Mouse (Mus musculus): ENCODE data around the gene Supt3. TPM values are rescaled to one million over a fixed set of nuclear protein-coding genes. Genes with fewer than 3 reads are reported as not detected.

The Supt3 gene
- polyA plus RNA-seq, 1 experiment from 2014 or later = 21.4 TPM

DNA sequence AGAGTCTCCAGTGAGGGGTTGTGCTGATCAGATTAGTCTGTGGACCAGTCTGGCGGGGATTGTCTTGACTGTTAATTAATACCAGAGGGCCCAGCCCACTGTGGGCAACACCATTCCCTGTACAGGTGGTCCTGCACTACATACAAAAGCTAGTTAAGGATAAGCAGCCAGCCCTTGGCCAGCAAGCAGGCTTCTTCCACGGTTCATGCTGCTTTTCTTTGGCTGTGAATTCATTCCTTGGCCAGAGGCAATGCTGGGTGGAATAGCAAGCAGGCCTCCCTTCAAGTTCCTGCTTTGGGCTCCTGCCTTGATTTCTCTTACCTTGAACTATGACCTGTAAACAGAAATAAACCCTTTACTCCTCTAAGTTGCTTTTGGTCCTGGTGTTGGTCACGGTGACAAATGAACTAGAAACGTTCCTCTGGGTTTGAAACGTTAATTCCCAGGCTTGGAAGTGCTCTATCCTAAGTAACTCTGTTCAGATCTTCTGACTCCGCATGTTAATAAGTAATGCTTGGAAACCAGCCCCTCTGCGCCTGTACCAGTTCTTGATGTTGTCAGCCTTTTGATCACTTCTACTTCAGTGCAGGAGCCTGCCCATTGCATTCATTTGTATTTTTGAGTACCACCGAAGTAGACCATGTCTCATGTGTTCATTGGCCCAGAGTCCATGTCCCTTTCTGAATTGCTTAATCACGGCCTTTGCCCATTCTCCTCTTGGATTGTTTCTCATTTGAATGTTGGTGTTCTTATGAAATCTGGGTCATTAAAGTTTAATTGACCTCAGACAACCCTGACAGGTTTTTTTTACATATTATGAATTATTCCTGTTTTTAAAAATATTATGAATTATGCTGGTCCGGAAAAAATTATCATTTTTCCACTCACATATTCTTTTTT is 356.8 kb downstream of the Supt3 start:
- Histone ChIP-seq H3K36me3 (replicated peaks) (no peaks in the 10 kb centered on the region), H3K4me1 (no peaks in the 10 kb centered on the region), H3K9me3 (no peaks in the 10 kb centered on the region; the same call in 1 of the 2 replicates), H3K27me3 (ENCODE audit: poor library complexity, severe bottlenecking) (no peaks in the 10 kb centered on the region), H3K4me3 (no peak overlapping the region), H3K27ac (no peak overlapping the region)
- no peak for DNase-seq (ENCODE audit: extremely low spot score, low spot score)
- 90% methylated on average over 10 of the region's 10 CpGs for WGBS

DNA sequence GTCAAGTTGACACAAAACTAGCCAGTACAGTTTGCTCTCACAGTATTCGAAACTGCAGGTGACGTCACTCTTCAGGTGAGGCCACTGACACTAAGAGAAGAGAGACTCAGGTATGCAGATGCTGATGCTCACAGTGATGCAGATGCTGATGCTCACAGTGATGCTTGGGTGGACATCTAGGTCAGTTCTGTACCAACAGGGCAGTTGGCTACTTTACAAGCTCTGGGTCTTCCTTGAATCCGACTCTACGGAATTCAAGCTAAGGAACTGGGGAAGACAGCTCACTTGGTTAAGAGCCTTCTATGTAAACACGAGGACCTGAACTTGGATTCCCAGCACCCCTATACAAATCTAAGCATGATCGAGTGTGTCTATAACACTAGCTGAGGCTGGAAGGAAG is 359.5 kb downstream of the Supt3 start:
- DNase-seq (ENCODE audit: extremely low spot score, low spot score) = no peak
- WGBS = 92% methylated on average over 6 of the region's 6 CpGs
- no peaks in the 10 kb centered on the region for H3K36me3 ChIP-seq (replicated peaks)
- no peaks in the 10 kb centered on the region for H3K27me3 ChIP-seq (ENCODE audit: poor library complexity, severe bottlenecking)
- no peaks in the 10 kb centered on the region for H3K4me1 ChIP-seq
- H3K9me3 ChIP-seq = no peaks in the 10 kb centered on the region; the same call in 1 of the 2 replicates
- no peak overlapping the region for H3K27ac ChIP-seq
- no peak overlapping the region for H3K4me3 ChIP-seq

DNA sequence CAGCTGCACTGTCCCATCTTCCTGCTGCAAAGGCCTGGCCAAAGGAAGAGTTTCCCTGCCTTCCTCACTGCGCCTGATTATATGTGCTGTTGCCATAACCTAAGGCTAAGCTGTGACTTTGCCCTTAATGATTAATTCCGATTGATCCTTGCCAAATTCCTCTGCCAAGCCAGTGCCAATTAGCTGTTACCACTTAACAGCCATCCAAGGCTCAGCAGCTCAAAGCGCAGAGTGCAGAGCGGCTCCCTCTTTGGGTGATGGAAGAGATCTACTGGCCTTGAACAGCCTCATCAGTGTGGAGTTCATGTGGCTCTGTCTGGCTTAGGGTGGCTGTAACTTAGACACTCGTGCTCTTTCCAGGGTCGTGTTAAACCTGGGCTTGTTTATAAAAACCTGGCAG is 366.1 kb downstream of the Supt3 start:
- no peak for DNase-seq (ENCODE audit: extremely low spot score, low spot score)
- Histone ChIP-seq H3K27ac (no peak overlapping the region), H3K36me3 (replicated peaks) (no peaks in the 10 kb centered on the region), H3K4me1 (no peaks in the 10 kb centered on the region), H3K9me3 (peaks cover 2% of the 10 kb centered on the region; the same call in 1 of the 2 replicates), H3K27me3 (ENCODE audit: poor library complexity, severe bottlenecking) (no peaks in the 10 kb centered on the region), H3K4me3 (no peak overlapping the region)
- 89% methylated on average over 6 of the region's 6 CpGs for WGBS

DNA sequence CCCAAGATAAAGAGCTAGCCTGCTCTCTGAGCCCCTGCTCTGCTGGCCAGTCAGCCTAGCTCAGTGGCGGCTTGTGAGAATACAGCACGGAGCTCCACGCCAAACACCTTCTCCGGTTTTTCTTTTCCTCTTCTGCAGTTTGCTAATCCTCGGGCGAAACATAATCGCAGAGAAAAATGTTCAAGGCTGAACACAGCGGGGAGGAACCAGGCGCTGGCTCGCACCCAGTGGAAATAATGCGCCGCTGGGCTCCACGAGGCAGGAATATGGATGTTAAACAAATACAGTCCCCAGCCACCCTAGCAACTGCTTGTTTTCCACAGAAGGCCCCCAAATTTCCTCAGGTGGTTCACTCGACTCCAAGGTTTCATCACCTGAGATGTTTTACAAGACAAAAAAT is 367.7 kb downstream of the Supt3 start:
- H3K9me3 ChIP-seq = peaks cover 2% of the 10 kb centered on the region; the same call in 1 of the 2 replicates
- DNase-seq (ENCODE audit: extremely low spot score, low spot score) = no peak
- H3K27me3 ChIP-seq (ENCODE audit: poor library complexity, severe bottlenecking) = no peaks in the 10 kb centered on the region
- 94% methylated on average over 14 of the region's 14 CpGs for WGBS
- H3K4me1 ChIP-seq = no peaks in the 10 kb centered on the region
- no peak overlapping the region for H3K4me3 ChIP-seq
- no peak overlapping the region for H3K27ac ChIP-seq
- H3K36me3 ChIP-seq (replicated peaks) = no peaks in the 10 kb centered on the region

DNA sequence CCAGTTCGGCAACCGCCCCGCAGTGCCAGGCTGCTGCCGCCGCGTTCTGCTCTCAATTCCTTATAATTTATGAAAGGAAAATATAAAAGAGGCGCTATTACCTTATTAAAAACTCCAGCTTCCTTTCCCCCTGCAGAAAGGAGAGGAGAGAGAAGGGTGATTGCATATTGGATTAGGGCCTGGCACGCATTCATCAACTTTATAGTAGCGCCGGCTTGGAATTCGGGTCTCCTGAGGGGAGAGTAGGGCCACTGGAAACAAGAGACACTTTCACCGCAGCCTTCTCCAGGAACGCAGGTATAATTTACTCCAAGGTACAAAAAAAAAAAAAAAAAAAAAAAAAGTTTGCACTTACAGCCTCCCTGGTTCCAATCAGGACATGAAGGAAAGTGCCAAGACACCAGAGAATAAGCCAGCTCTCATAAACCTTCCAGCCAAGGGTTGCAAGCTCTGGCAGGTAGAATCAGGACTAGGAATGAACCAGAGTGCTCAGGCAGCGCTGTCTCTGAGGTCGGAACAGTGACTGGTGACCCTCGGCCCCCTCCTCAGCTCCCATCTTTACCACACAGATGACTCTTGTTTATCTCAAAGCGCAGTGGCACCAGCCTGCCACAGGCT is 374.5 kb downstream of the Supt3 start:
- no peak for DNase-seq (ENCODE audit: extremely low spot score, low spot score)
- peaks cover 22% of the 10 kb centered on the region for H3K27me3 ChIP-seq (ENCODE audit: poor library complexity, severe bottlenecking)
- no peak overlapping the region for H3K27ac ChIP-seq
- no peak overlapping the region for H3K4me3 ChIP-seq
- H3K4me1 ChIP-seq = peaks cover 26% of the 10 kb centered on the region
- 87% methylated on average over 17 of the region's 17 CpGs for WGBS
- H3K9me3 ChIP-seq = peaks cover 2% of the 10 kb centered on the region
- no peaks in the 10 kb centered on the region for H3K36me3 ChIP-seq (replicated peaks)

DNA sequence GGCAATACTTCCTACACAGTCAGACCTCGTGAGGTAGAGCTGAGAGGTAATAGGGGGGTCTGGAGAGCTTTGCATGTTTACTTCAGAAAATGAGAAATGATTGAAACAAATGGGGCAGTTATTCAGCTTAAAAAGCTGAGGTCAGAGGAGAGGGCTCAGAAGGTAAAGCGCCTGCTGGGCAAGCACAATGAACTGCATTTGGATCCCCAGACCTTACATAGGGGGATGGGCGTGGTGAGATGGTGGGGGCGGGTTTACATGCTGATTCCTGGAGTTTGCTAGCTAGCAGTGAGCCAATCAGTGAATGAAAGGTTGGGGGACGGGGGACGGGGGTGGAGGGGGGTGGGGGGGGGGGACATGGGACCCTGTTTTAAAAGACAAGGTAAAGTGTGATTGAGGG is 376.8 kb downstream of the Supt3 start:
- no peak overlapping the region; the same call in 1 of the 2 replicates for H3K4me3 ChIP-seq
- peaks cover 32% of the 10 kb centered on the region for H3K4me1 ChIP-seq
- DNase-seq (ENCODE audit: extremely low spot score, low spot score) = peak; percentile 27
- no peaks in the 10 kb centered on the region; the same call in 1 of the 2 replicates for H3K9me3 ChIP-seq
- no peak overlapping the region; the same call in 1 of the 2 replicates for H3K27ac ChIP-seq
- no peaks in the 10 kb centered on the region for H3K36me3 ChIP-seq (replicated peaks)
- H3K27me3 ChIP-seq (ENCODE audit: poor library complexity, severe bottlenecking) = peaks cover 22% of the 10 kb centered on the region
- WGBS = 2% methylated on average over 6 of the region's 6 CpGs

DNA sequence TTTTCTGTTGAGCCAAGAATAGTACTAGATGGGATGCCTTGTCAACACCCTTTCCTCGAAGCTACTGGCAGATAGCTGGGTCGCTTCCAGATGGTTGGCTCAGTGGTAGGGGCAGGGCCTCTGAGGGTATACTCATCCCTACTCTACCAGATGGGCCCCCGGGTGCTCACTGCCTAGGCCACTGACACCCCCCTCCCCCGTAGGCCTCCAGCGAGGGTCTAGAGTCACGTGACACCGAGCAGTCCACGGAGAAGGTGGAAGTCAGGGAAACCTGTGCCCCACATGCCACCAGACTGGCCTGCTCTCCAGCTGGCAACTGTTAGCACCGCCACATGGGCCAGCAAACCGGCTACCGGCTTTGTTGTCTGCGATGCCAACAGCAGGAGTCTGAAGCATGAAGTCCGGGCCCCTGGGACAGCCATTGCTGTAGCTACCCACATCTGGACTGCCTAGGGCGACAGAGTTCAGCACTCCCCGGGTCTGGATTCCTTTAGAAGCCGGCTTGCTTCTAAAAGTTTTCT is 381.3 kb downstream of the Supt3 start:
- Histone ChIP-seq H3K9me3 (peaks cover 3% of the 10 kb centered on the region; the same call in 1 of the 2 replicates), H3K4me1 (peaks cover 23% of the 10 kb centered on the region), H3K4me3 (no peak overlapping the region), H3K27me3 (ENCODE audit: poor library complexity, severe bottlenecking) (peaks cover 5% of the 10 kb centered on the region; the same call in 1 of the 2 replicates), H3K36me3 (replicated peaks) (no peaks in the 10 kb centered on the region), H3K27ac (peak overlapping the region; percentile 65; the same call in 1 of the 2 replicates)
- 76% methylated on average over 16 of the region's 16 CpGs for WGBS
- DNase-seq (ENCODE audit: extremely low spot score, low spot score) = peak; percentile 27

DNA sequence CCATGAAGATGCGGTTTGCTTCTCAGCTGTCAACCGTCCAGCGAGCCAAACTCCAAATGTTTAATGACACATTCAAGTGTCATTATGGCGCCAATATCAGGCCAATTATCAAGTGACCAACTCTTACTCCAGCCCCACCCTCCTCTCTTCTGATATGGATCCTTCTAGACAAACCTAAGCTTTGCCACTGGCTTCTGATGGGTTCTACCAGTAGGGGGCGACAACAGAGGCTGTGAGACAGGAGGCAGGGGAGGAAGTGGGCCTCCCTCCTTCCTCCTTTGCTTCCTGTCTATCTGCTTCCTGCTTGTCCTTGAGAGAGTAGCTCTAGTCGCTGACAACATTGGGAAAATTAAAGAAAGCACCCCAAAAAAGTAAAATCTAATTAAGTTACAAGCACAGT is 383.7 kb downstream of the Supt3 start:
- H3K27ac ChIP-seq = no peak overlapping the region
- no peaks in the 10 kb centered on the region for H3K36me3 ChIP-seq (replicated peaks)
- 87% methylated on average over 6 of the region's 6 CpGs for WGBS
- no peaks in the 10 kb centered on the region; the same call in 1 of the 2 replicates for H3K27me3 ChIP-seq (ENCODE audit: poor library complexity, severe bottlenecking)
- H3K9me3 ChIP-seq = 0 out of 2 replicates have a peak, but pooled peaks cover 3% of the 10 kb centered on the region
- H3K4me1 ChIP-seq = peaks cover 10% of the 10 kb centered on the region; the same call in 1 of the 2 replicates
- no peak overlapping the region for H3K4me3 ChIP-seq
- DNase-seq (ENCODE audit: extremely low spot score, low spot score) = no peak

DNA sequence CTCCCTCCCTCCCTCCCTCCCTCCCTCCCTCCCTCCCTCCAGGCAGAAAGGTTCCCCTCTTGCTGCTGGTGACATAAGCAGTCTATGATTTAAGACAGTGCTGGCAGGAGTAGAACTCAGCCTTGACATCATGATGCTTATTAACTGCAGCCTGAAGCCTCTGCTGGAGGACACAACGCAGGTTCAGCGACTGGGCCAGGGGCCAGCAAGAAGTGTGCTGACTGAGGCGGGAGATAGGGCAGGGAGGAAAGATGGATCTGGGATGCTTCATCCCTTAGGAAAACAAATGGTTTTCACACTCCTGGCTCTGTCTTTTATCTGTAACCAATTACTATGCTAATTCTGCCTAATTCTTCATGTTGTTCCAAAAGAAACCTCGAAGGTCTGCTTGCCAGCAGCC is 388.8 kb downstream of the Supt3 start:
- H3K4me1 ChIP-seq = 0 out of 2 replicates have a peak, but pooled peaks cover 6% of the 10 kb centered on the region
- H3K4me3 ChIP-seq = no peak overlapping the region
- H3K36me3 ChIP-seq (replicated peaks) = no peaks in the 10 kb centered on the region
- 52% methylated on average over 4 of the region's 4 CpGs for WGBS
- DNase-seq (ENCODE audit: extremely low spot score, low spot score) = no peak
- H3K27ac ChIP-seq = no peak overlapping the region
- no peaks in the 10 kb centered on the region; the same call in 1 of the 2 replicates for H3K27me3 ChIP-seq (ENCODE audit: poor library complexity, severe bottlenecking)
- 0 out of 2 replicates have a peak, but pooled peaks cover 3% of the 10 kb centered on the region for H3K9me3 ChIP-seq

Other genes with a start within 250 kb of the Supt3 start
- 0.27 and 0.30 TPM in 2 replicates for gene Runx2, start 37.6 kb downstream of the Supt3 start, polyA plus RNA-seq (2016; fragmentation: Nextera tagmentation; extraction: Ambion mirVana)

All from forebrain, embryonic 10.5 days (tissue).